Mouse (Mus musculus): ENCODE results near the gene Cx3cr1. TPM values are rescaled to one million over a fixed set of nuclear protein-coding genes. Genes with fewer than 3 reads are reported as not detected.
"Not testable (repeated sequence)": the region's sequence is repeated elsewhere in the genome, so short reads cannot be mapped to it uniquely, and the experiment has no call there.

The Cx3cr1 gene
- total RNA-seq, 2 experiments from 2014 or later = 3.4 TPM

- intact Hi-C loops (cut with DNase I) = no loop called here
- DNase-seq = no peak
These were observed 39.3 kb downstream of the Cx3cr1 start for GRCm38 (mm10) chr9:120030421-120030820.

- DNase-seq = no peak
- intact Hi-C loops (cut with DNase I) = loop anchor here (2.0 kb wide), 2 partner anchors 43 to 69 kb away; no protein-coding TSS in a partner anchor
These were observed 39.8 kb downstream of the Cx3cr1 start for GRCm38 (mm10) chr9:120029880-120030279.

GRCm38 (mm10) chr9:120027401-120028151, 42.1 kb downstream of the Cx3cr1 start:
- intact Hi-C loops (cut with DNase I) = loop anchor here (2.0 kb wide), 2 partner anchors 45 to 71 kb away; no protein-coding TSS in a partner anchor
- peak; percentile 67 to 71 for DNase-seq

DNA sequence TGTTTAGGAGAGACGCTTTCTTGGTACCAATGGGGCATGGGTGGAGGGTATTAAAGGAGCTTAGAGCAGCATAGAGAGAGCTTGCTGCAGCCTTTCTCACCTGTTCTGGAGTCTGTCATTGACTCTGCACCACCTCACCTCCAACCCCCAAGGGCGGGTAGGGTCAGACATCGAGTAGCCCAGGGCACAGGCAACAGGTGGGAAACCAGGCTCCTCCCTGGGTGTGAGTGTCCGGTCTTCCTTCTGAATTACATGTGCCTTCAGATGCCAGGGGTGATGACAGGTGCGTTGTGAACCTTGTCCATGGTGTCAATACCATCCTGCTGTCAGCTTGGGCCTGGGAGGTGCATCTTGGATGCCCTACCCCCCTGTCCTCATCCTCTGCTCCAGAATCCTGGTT, 45.1 kb downstream of the Cx3cr1 start:
- intact Hi-C loops (cut with DNase I) = no loop called here
- no peak for DNase-seq

GRCm38 (mm10) chr9:120024171-120024570, 45.5 kb downstream of the Cx3cr1 start:
- intact Hi-C loops (cut with DNase I) = no loop called here
- peak in 1 of 2 experiments; percentile 56 for DNase-seq

DNA sequence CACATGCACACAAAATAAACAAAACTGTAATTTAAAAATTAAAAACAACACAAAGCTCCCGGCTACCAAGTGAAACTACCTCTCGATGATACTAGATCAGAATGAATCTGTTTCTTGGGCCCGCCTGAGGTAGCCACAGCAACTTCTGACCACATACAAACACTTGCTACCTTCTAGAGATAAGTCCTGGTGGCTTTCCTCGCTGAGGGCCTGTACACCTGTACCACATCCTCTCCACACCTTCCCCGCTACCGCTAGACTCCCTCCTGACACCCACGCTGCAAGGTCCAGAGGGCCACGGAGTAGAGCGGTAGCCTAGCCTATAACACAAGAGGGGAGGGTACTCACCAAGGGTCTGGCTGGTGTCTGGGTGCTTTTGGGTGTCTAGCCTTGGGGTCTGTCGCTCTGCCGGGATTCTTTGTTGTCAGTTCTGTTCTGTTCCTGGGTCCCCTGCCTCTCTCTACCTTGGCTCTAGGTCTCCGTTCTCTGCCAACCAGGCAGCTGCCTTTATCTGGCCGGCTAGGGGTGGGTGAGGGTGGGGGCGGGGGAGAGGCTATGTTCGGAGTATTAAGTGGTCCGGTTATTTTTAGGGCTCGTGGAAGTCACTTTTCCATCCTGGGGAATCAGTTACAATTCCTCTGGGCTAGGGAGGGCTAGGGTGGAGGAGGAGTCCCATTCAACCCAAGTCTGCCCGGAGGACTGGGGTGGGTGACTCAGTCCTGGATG, 46.4 kb downstream of the Cx3cr1 start, which contains the start of gene Xirp1:
Gene Xirp1, minus strand, starts transcription at position 513 of the 726 bp plus-strand sequence.
- DNase-seq = no peak
- intact Hi-C loops (cut with DNase I) = no loop called here

GRCm38 (mm10) chr9:120021164-120021563, 48.5 kb downstream of the Cx3cr1 start:
- no peak for DNase-seq
- intact Hi-C loops (cut with DNase I) = no loop called here

DNA sequence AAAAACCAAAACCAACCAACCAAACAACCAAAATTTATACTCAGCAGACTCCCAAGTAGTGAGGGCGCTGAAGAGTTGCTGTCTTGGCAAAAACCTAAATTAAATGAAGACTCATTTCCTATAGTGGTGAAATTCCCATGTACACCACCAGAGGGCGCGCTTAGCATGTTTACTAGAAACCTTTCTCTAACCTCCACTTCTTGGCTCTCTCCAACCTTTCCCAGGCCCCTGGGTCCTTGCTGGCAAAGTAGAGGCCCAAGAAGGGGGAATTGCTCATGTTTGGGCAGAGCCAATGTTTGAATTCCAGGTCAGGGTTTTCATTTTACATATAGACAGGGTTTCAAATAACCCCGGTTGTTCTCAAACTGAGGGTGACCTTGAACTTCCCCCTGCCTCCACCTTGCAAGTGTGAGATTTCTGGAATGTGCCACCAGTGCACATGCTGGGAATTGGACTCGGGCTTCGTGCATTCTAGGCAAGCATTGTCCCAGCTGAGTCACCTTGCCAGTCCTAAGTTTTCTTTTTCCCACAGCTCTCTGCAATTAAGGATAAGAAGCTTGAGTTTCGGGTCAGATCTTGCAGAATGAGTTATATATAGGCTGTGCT, 49.3 kb downstream of the Cx3cr1 start:
- intact Hi-C loops (cut with DNase I) = no loop called here
- DNase-seq = peak; percentile 80 to 86

DNA sequence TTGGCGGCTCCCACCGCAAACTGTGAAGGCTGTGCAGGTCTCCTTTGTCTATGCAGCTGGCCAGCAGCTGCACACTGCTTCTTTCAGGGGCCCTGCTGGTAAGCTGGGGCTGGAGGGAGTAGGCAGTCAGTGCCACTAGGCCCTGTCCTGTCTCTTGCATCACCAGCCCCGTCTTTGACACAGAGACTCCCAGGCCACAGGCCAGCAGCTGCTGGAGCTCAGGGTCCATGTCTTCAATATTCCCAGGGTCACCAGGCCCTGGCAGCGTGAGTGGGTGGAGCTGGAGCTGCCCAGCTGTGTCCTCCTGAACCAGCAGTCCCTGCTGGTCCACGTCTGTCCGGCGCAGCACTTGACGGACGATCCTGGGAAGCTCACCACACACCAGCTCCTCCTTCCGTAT, 52.7 kb downstream of the Cx3cr1 start:
- DNase-seq = no peak
- intact Hi-C loops (cut with DNase I) = loop anchor here (5.0 kb wide), 1 partner anchor 105 kb away; no protein-coding TSS in a partner anchor

DNA sequence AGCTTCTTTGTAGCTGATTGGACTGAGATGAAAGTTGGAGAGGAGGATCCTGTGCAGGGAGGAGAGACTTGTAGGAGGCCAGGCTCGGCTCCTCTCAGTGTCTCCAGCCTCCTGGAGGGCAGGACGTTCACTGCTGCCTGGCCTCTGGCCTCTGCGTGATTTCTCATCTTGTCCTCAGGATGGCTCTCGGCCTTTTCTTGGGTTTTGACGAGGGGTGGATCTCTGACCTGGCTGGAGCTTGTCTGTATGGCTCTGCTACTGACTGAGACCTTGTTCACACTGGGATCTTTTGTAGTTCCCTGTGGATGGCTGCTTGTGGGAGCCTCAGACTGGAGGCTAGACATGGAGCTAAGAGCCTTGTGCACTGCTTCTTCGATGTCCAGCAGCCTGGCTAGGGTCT, 54.9 kb downstream of the Cx3cr1 start:
- no peak for DNase-seq
- intact Hi-C loops (cut with DNase I) = loop anchor here (5.0 kb wide), 1 partner anchor 103 kb away; no protein-coding TSS in a partner anchor

GRCm38 (mm10) chr9:120013251-120013820, 56.3 kb downstream of the Cx3cr1 start:
- no peak for DNase-seq
- intact Hi-C loops (cut with DNase I) = no loop called here

GRCm38 (mm10) chr9:120012781-120013180, 56.9 kb downstream of the Cx3cr1 start:
- intact Hi-C loops (cut with DNase I) = loop anchor here (1.0 kb wide), 1 partner anchor 49 kb away; no protein-coding TSS in a partner anchor
- no peak for DNase-seq

GRCm38 (mm10) chr9:120012161-120012560, 57.5 kb downstream of the Cx3cr1 start:
- not testable (repeated sequence) for DNase-seq

DNA sequence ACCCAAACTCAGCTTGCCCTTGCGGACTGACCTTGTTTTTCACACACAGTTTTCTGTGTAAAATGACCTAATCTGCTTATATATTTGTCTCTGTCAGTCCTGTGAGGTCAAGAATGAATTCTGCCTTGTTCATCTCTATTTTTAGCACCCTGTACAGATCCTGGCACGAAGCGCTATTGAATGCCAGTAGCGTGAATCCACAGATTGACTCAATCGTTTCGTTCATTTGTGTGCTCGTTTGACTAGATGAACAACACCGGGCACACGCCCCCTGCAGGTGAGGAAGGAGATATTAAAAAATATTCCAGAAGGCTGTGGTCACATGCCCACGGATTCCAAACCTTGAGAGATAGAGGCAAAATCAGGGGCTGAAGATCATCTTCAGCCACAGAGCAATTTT, 58.1 kb downstream of the Cx3cr1 start:
- intact Hi-C loops (cut with DNase I) = loop anchor here (2.0 kb wide), 1 partner anchor 27 kb away; the partner anchor contains the start of gene Csrnp1
- peak; percentile 75 to 79 for DNase-seq

More at GRCm38 (mm10) chr9:120012161-120012560, 57.5 kb downstream of the Cx3cr1 start:
- intact Hi-C loops (cut with DNase I) = loop anchor here (1.0 kb wide), 1 partner anchor 49 kb away; no protein-coding TSS in a partner anchor

DNA sequence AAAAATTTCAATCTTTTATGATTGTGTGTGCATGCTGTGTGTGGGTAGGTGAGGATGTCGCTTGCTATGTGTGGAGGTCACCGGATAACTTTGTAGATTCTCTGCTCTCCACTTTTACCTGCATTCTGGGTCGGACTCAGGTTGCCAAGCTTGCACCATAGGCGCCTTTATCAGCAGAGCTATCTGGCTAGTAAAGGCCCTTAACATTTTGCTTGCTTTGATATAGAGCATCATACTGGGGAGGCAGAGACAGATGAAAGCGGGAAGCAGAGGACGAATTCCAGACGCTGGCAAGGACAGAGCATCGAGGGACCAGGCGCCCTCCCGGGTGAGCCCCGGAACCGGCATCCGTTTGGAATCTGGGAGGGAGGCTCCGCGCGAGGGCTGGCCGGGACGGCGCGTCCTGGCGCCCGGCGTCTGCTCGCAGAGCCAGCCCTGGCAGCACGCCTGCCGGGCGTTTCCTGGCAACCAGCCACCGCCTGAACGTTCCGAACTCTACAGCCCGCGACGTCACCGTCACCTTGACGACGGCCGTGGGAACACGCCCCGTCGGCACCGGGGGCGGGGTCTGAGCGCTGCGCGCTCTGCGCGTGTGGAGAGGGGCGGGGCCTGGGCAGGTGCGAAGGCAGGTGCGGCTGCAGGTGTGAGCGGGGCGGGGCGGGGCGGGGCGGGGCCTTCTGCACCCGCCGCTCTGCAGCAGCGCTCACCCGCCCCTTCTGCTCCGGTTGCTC, 58.7 kb downstream of the Cx3cr1 start:
- intact Hi-C loops (cut with DNase I) = loop anchor here (2.0 kb wide), 1 partner anchor 26 kb away; the partner anchor contains the start of gene Csrnp1

GRCm38 (mm10) chr9:120009871-120010270, 59.8 kb downstream of the Cx3cr1 start:
- no peak for DNase-seq
- intact Hi-C loops (cut with DNase I) = loop anchor here (2.0 kb wide), 1 partner anchor 25 kb away; the partner anchor contains the start of gene Csrnp1

More for the DNA sequence above, 58.7 kb downstream of the Cx3cr1 start:
- DNase-seq = peak; percentile 100

- intact Hi-C loops (cut with DNase I) = no loop called here
- no peak for DNase-seq
These were observed 60.3 kb downstream of the Cx3cr1 start for GRCm38 (mm10) chr9:120009226-120009841.

DNA sequence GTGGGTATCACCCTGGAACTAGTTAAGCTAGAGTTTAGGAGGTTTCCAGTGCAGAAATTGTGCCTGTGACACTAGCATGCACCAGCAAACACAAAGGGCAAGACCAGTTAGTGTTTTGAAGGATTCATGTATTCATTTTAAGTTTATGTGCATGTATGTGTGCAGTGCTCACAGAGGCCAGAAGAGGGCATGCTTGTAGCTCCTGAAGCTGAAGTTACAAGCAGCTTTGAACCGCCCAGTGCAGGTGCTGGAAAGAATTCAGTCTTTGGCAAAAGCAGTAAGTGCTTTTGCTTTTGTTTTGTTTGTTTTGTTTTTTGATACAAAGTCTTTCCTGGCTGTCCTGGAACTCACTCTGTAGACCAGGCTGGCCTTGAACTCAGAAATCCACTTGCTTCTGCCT, 61.8 kb downstream of the Cx3cr1 start:
- intact Hi-C loops (cut with DNase I) = no loop called here
- no peak for DNase-seq

DNA sequence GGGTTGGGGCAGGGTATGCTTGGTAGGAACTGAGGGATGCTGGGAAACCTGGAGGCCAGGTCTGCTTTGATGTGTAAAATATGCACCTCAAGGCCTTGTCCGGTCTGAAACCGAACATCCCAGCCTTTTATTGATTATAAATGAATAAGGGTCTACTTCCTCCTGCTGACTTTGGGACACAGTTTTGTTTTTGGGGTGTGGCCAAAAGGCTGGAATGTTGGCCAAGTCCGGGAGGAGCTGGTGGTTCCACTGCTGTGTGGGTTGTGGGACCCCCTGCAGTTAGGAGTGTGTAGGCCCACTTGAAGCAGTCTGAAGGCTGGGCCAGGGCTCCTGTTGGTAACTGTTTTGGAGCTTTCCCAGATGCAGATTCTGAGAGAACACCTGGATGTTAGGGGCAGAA, 63.7 kb downstream of the Cx3cr1 start:
- intact Hi-C loops (cut with DNase I) = no loop called here
- DNase-seq = no peak
